Mouse (Mus musculus) hindbrain, embryonic 13.5 days (tissue): ENCODE results near the gene Gm10031. TPM values are rescaled to one million over a fixed set of nuclear protein-coding genes. Genes with fewer than 3 reads are reported as not detected.
"Not testable (repeated sequence)": the region's sequence is repeated elsewhere in the genome, so short reads cannot be mapped to it uniquely, and the experiment has no call there.

Experiments used
- ATAC-seq: fragments of 200-750 bp; cut with Nextera tagmentation; 2 replicates; pipeline ENCODE4 v1.8.0; 2017; ENCODE audit warnings: moderate TSS enrichment; ENCODE audit not compliant: low FRiP score
- H3K27ac ChIP-seq: fragments of 300-500 bp; sonication (generic); 2 replicates; pipeline ENCODE4 v1.5.1; 2015; ENCODE audit warnings: inconsistent platforms, mild to moderate bottlenecking, moderate library complexity
- H3K27me3 ChIP-seq: fragments of 300-500 bp; sonication (generic); 2 replicates; pipeline ENCODE4 v1.6.1; 2015; ENCODE audit warnings: mild to moderate bottlenecking, inconsistent platforms
- H3K36me3 ChIP-seq: fragments of 300-500 bp; sonication (generic); 2 replicates; pipeline ENCODE4 v1.6.1; 2015; ENCODE audit warnings: mild to moderate bottlenecking, inconsistent platforms
- H3K4me1 ChIP-seq: fragments of 300-500 bp; sonication (generic); replicated peaks from 2 replicates; pipeline ENCODE4 v1.6.1; 2015; ENCODE audit warnings: inconsistent platforms
- H3K4me2 ChIP-seq: fragments of 300-500 bp; sonication (generic); 2 replicates; pipeline ENCODE4 v1.6.1; 2015; ENCODE audit warnings: inconsistent platforms, mild to moderate bottlenecking, moderate library complexity
- H3K4me3 ChIP-seq: fragments of 300-500 bp; sonication (generic); 2 replicates; pipeline ENCODE4 v1.5.1; 2015; ENCODE audit warnings: mild to moderate bottlenecking, inconsistent platforms
- H3K9ac ChIP-seq: fragments of 300-500 bp; sonication (generic); 2 replicates; pipeline ENCODE4 v1.6.1; 2015; ENCODE audit warnings: mild to moderate bottlenecking, inconsistent platforms
- H3K9me3 ChIP-seq: fragments of 300-500 bp; sonication (generic); 2 replicates; pipeline ENCODE4 v1.6.1; 2016; ENCODE audit warnings: inconsistent platforms
- WGBS: fragments of 180-500 bp; shearing (Covaris S2); methylation state at CpG from one replicate; pipeline ENCODE4 v1.1.7; 2015; 5-methylcytosine and 5-hydroxymethylcytosine counted together
- polyA plus RNA-seq: library from polyadenylated mRNA; unstranded; fragments of >200 nt; fragmentation: Nextera tagmentation; extraction: Ambion mirVana; gene quantifications from 2 replicates; pipeline ENCODE4 v1.2.1, GENCODE M21; 2015

The Gm10031 gene
- 0.52 and 0.79 TPM in 2 replicates for polyA plus RNA-seq

GRCm38 (mm10) chr1:156523842-156524241 is at the start of gene Gm10031:
TSS of gene Gm10031 (plus strand) at chr1:156524012.
- not testable (repeated sequence) for H3K4me3 ChIP-seq, ATAC-seq, H3K27me3 ChIP-seq, H3K4me1 ChIP-seq, H3K36me3 ChIP-seq, H3K9ac ChIP-seq, H3K9me3 ChIP-seq, H3K4me2 ChIP-seq, H3K27ac ChIP-seq
- 94% methylated on average over 22 of the region's 22 CpGs for WGBS

GRCm38 (mm10) chr1:156474854-156475253 is 49.0 kb upstream of the Gm10031 start:
- H3K36me3 ChIP-seq, result no peaks in the 10 kb centered on the region; the same call in 1 of the 2 replicates
- 27% methylated on average over 3 of the region's 3 CpGs for WGBS
- 0 out of 2 replicates have a peak, but pooled peaks cover 8% of the 10 kb centered on the region for H3K27me3 ChIP-seq
- no peaks in the 10 kb centered on the region for H3K9me3 ChIP-seq
- H3K9ac ChIP-seq, result no peak overlapping the region
- ATAC-seq, result no peak
- H3K4me3 ChIP-seq, result no peak overlapping the region
- no peak overlapping the region for H3K4me2 ChIP-seq
- peaks cover 10% of the 10 kb centered on the region for H3K4me1 ChIP-seq
- no peak overlapping the region for H3K27ac ChIP-seq

- Histone ChIP-seq H3K4me1 (peaks cover 10% of the 10 kb centered on the region), H3K4me2 (no peak overlapping the region), H3K9ac (no peak overlapping the region), H3K4me3 (no peak overlapping the region), H3K27ac (no peak overlapping the region), H3K9me3 (no peaks in the 10 kb centered on the region), H3K27me3 (0 out of 2 replicates have a peak, but pooled peaks cover 8% of the 10 kb centered on the region), H3K36me3 (no peaks in the 10 kb centered on the region)
- no peak for ATAC-seq
- 34% methylated on average over 2 of the region's 2 CpGs for WGBS
These were observed 47.8 kb upstream of the Gm10031 start for GRCm38 (mm10) chr1:156476016-156476415.

GRCm38 (mm10) chr1:156476535-156476934 is 47.3 kb upstream of the Gm10031 start:
- Histone ChIP-seq H3K4me1 (peaks cover 10% of the 10 kb centered on the region), H3K4me2 (no peak overlapping the region), H3K4me3 (no peak overlapping the region), H3K9ac (no peak overlapping the region), H3K27ac (no peak overlapping the region), H3K27me3 (0 out of 2 replicates have a peak, but pooled peaks cover 8% of the 10 kb centered on the region), H3K36me3 (no peaks in the 10 kb centered on the region), H3K9me3 (no peaks in the 10 kb centered on the region)
- WGBS, result 42% methylated on average over 7 of the region's 7 CpGs
- no peak for ATAC-seq

- no peak overlapping the region for H3K27ac ChIP-seq
- no peak overlapping the region for H3K4me2 ChIP-seq
- H3K9me3 ChIP-seq, result no peaks in the 10 kb centered on the region
- no peak for ATAC-seq
- H3K36me3 ChIP-seq, result no peaks in the 10 kb centered on the region
- 88% methylated on average over 3 of the region's 3 CpGs for WGBS
- no peak overlapping the region for H3K9ac ChIP-seq
- H3K4me1 ChIP-seq, result no peaks in the 10 kb centered on the region
- H3K27me3 ChIP-seq, result 0 out of 2 replicates have a peak, but pooled peaks cover 2% of the 10 kb centered on the region
- no peak overlapping the region for H3K4me3 ChIP-seq
These were observed 42.0 kb upstream of the Gm10031 start for GRCm38 (mm10) chr1:156481826-156482225.

- Histone ChIP-seq H3K4me1 (no peaks in the 10 kb centered on the region), H3K36me3 (no peaks in the 10 kb centered on the region), H3K4me2 (no peak overlapping the region), H3K4me3 (no peak overlapping the region), H3K27ac (no peak overlapping the region), H3K9ac (no peak overlapping the region), H3K27me3 (no peaks in the 10 kb centered on the region), H3K9me3 (no peaks in the 10 kb centered on the region)
- 95% methylated on average over 7 of the region's 7 CpGs for WGBS
- ATAC-seq, result no peak
These were observed 36.3 kb upstream of the Gm10031 start for GRCm38 (mm10) chr1:156487498-156487897.

- H3K4me2 ChIP-seq, result no peak overlapping the region
- no peaks in the 10 kb centered on the region for H3K27me3 ChIP-seq
- no peaks in the 10 kb centered on the region for H3K9me3 ChIP-seq
- no peak for ATAC-seq
- H3K36me3 ChIP-seq, result no peaks in the 10 kb centered on the region
- H3K4me1 ChIP-seq, result no peaks in the 10 kb centered on the region
- 92% methylated on average over 5 of the region's 5 CpGs for WGBS
- no peak overlapping the region for H3K9ac ChIP-seq
- no peak overlapping the region for H3K27ac ChIP-seq
- no peak overlapping the region for H3K4me3 ChIP-seq
These were observed 35.8 kb upstream of the Gm10031 start for GRCm38 (mm10) chr1:156488031-156488430.

- WGBS, result 84% methylated on average over 4 of the region's 4 CpGs
- no peak overlapping the region for H3K9ac ChIP-seq
- no peaks in the 10 kb centered on the region for H3K9me3 ChIP-seq
- H3K27me3 ChIP-seq, result no peaks in the 10 kb centered on the region
- no peak overlapping the region for H3K4me3 ChIP-seq
- no peak overlapping the region for H3K4me2 ChIP-seq
- ATAC-seq, result no peak
- no peaks in the 10 kb centered on the region for H3K4me1 ChIP-seq
- H3K36me3 ChIP-seq, result no peaks in the 10 kb centered on the region
- no peak overlapping the region for H3K27ac ChIP-seq
These were observed 32.5 kb upstream of the Gm10031 start for GRCm38 (mm10) chr1:156491226-156491796.

GRCm38 (mm10) chr1:156495025-156495424 is 28.8 kb upstream of the Gm10031 start:
- WGBS, result 59% methylated on average over 8 of the region's 8 CpGs
- no peak for ATAC-seq
- no peaks in the 10 kb centered on the region for H3K36me3 ChIP-seq
- H3K4me3 ChIP-seq, result no peak overlapping the region
- H3K9ac ChIP-seq, result no peak overlapping the region
- no peaks in the 10 kb centered on the region for H3K27me3 ChIP-seq
- no peaks in the 10 kb centered on the region for H3K4me1 ChIP-seq
- H3K9me3 ChIP-seq, result no peaks in the 10 kb centered on the region
- no peak overlapping the region for H3K4me2 ChIP-seq
- no peak overlapping the region for H3K27ac ChIP-seq

GRCm38 (mm10) chr1:156496910-156497309 is 26.9 kb upstream of the Gm10031 start:
- WGBS, result 83% methylated on average over 5 of the region's 5 CpGs
- H3K4me2 ChIP-seq, result no peak overlapping the region
- H3K4me1 ChIP-seq, result no peaks in the 10 kb centered on the region
- H3K36me3 ChIP-seq, result no peaks in the 10 kb centered on the region
- H3K27me3 ChIP-seq, result no peaks in the 10 kb centered on the region
- H3K9me3 ChIP-seq, result no peaks in the 10 kb centered on the region
- ATAC-seq, result no peak
- H3K27ac ChIP-seq, result no peak overlapping the region
- no peak overlapping the region for H3K9ac ChIP-seq
- H3K4me3 ChIP-seq, result no peak overlapping the region

GRCm38 (mm10) chr1:156504945-156505523 is 18.8 kb upstream of the Gm10031 start:
- ATAC-seq, result no peak
- 71% methylated on average over 5 of the region's 5 CpGs for WGBS
- 0 out of 2 replicates have a peak, but pooled peaks cover 2% of the 10 kb centered on the region for H3K9me3 ChIP-seq
- H3K4me3 ChIP-seq, result no peak overlapping the region
- H3K4me2 ChIP-seq, result no peak overlapping the region
- no peaks in the 10 kb centered on the region for H3K4me1 ChIP-seq
- no peak overlapping the region for H3K27ac ChIP-seq
- H3K36me3 ChIP-seq, result no peaks in the 10 kb centered on the region
- no peak overlapping the region for H3K9ac ChIP-seq
- no peaks in the 10 kb centered on the region for H3K27me3 ChIP-seq

GRCm38 (mm10) chr1:156505901-156506300 is 17.9 kb upstream of the Gm10031 start:
- no peaks in the 10 kb centered on the region for H3K27me3 ChIP-seq
- no peak overlapping the region for H3K4me3 ChIP-seq
- 0 out of 2 replicates have a peak, but pooled peaks cover 2% of the 10 kb centered on the region for H3K9me3 ChIP-seq
- no peak overlapping the region for H3K9ac ChIP-seq
- no peaks in the 10 kb centered on the region for H3K36me3 ChIP-seq
- no peak overlapping the region for H3K4me2 ChIP-seq
- ATAC-seq, result no peak
- no peak overlapping the region for H3K27ac ChIP-seq
- 85% methylated on average over 2 of the region's 2 CpGs for WGBS
- H3K4me1 ChIP-seq, result no peaks in the 10 kb centered on the region

GRCm38 (mm10) chr1:156507753-156508152 is 16.1 kb upstream of the Gm10031 start:
- no peak overlapping the region for H3K4me3 ChIP-seq
- no peaks in the 10 kb centered on the region for H3K27me3 ChIP-seq
- H3K27ac ChIP-seq, result no peak overlapping the region
- no peaks in the 10 kb centered on the region for H3K4me1 ChIP-seq
- no peak for ATAC-seq
- no peak overlapping the region for H3K9ac ChIP-seq
- no peak overlapping the region for H3K4me2 ChIP-seq
- H3K36me3 ChIP-seq, result no peaks in the 10 kb centered on the region
- 0 out of 2 replicates have a peak, but pooled peaks cover 2% of the 10 kb centered on the region for H3K9me3 ChIP-seq
- 82% methylated on average over 3 of the region's 3 CpGs for WGBS
